ENCODE assay signal across 8 mouse cellular contexts in genomic region chr8:83165235-83165930, GRCm38 (mm10). TPM values are rescaled to one million over a fixed set of nuclear protein-coding genes. Genes with fewer than 3 reads are reported as not detected.
DNase-seq lines count a peak whose midpoint lies in the region; ATAC-seq and TF ChIP-seq lines count a peak whose summit lies in the region.

TSS of gene Tbc1d9 (plus strand) at chr8:83165352.

- ATAC-seq in neural tube, embryonic 14.5 days (ENCODE audit: low read depth) = peak; percentile 94

- H3K27me3 ChIP-seq in neural tube, embryonic 14.5 days (ENCODE audit: control insufficient read depth, insufficient read depth, low read length) = no peaks in the 10 kb centered on the region; the same call in 1 of the 2 replicates

- H3K4me3 ChIP-seq in layer of hippocampus, adult 2 months = peak within 1 kb of the TSS; percentile 93
- peak within 1 kb of the TSS; percentile 90 for H3K4me3 ChIP-seq in neural tube, embryonic 14.5 days (ENCODE audit: low read depth, low read length)

- DNase-seq in ES-CJ7 (ENCODE audit: low read depth, low spot score) = peak; percentile 95
- DNase-seq in cerebellum, adult 9-10 months = peak; percentile 93
- DNase-seq in frontal cortex, adult 2 months (ENCODE audit: extremely low spot score in 1 of 2, low spot score in 1 of 2) = peak; percentile 38 to 67
- DNase-seq in heart, postnatal 4 days = peak; percentile 72
- peak; percentile 67 to 68 for DNase-seq in layer of hippocampus, adult 2 months (ENCODE audit: low spot score in 2 of 2)
- peak; percentile 78 to 79 for DNase-seq in lung, adult 18-20 months
- peak; percentile 44 for DNase-seq in testis, postnatal 14 days (ENCODE audit: low spot score)

- peak; percentile 56 for TF ChIP-seq CTCF in layer of hippocampus, adult 2 months (conservative IDR thresholded peaks at IDR 0.05)

- no peaks in the 10 kb centered on the region for H3K9me3 ChIP-seq in neural tube, embryonic 14.5 days (ENCODE audit: control insufficient read depth, low read length)

- H3K36me3 ChIP-seq in neural tube, embryonic 14.5 days (ENCODE audit: control insufficient read depth, insufficient read depth, low read length) = no peaks in the 10 kb centered on the region

- peak within 1 kb of the TSS; percentile 93 for H3K27ac ChIP-seq in layer of hippocampus, adult 2 months
- H3K27ac ChIP-seq in neural tube, embryonic 14.5 days (ENCODE audit: low read depth, low read length) = peak within 1 kb of the TSS; percentile 94

- peak within 1 kb of the TSS; percentile 70 for H3K4me2 ChIP-seq in neural tube, embryonic 14.5 days (ENCODE audit: low read depth, low read length)

- H3K4me1 ChIP-seq in neural tube, embryonic 14.5 days (ENCODE audit: control insufficient read depth, insufficient read depth, low read length) = peaks cover 13% of the 10 kb centered on the region

- WGBS in neural tube, embryonic 14.5 days = under 1% methylated on average over 63 of the region's 63 CpGs

- H3K9ac ChIP-seq in neural tube, embryonic 14.5 days (replicated peaks; ENCODE audit: low read depth, low read length) = peak within 1 kb of the TSS; percentile 98

RNA-seq across cellular contexts. Expression of gene Tbc1d9, which starts in this region (rescaled TPM):
- 61.8 and 62.4 TPM in 2 replicates for polyA plus RNA-seq in frontal cortex, adult 2 months (2012; rRNA removed)
- total RNA-seq in heart, postnatal 4 days (2021) = 1 to 10 TPM; 7.0 to 8.3 TPM
- total RNA-seq in layer of hippocampus, adult 2 months (2021) = 10 to 100 TPM; 64.3 to 65.7 TPM
- polyA plus RNA-seq in neural tube, embryonic 14.5 days (2014; fragmentation: Nextera tagmentation; extraction: Ambion mirVana) = 19.0 and 19.7 TPM in 2 replicates

Comparison
In these comparisons a context has a peak if more than half of its experiments do, and no peak if none do; other contexts are left out.
1. Peak in every context shown above with its lines: DNase-seq, ATAC-seq, H3K4me3 ChIP-seq and H3K27ac ChIP-seq.
2. RNA of gene Tbc1d9 (total RNA-seq): 64.3 to 65.7 TPM in layer of hippocampus, adult 2 months; 7.0 to 8.3 TPM in heart, postnatal 4 days; every median in the first group is over 4 times any median in the second.
3. DNase-seq: peak in every context shown above with its lines; median percentile 95 in ES-CJ7; 93 in cerebellum, adult 9-10 months; 78 in lung, adult 18-20 months; 72 in heart, postnatal 4 days; 68 in layer of hippocampus, adult 2 months; 52 in frontal cortex, adult 2 months; 44 in testis, postnatal 14 days.